ENCODE assay signal across 1 mouse cellular context in genomic region chr17:30923566-30923965, GRCm38 (mm10).
TF ChIP-seq lines count a peak whose summit lies in the region.

No protein-coding gene starts in this region.

TF ChIP-seq in ES-E14, 5 proteins besides CTCF, POLR2A, EP300 and RAD21:
- TF ChIP-seq ZC3H11A (IDR thresholded peaks at IDR 0.05; ENCODE audit: borderline replicate concordance, low read depth, low read length), result no peak
- TF ChIP-seq ZNF384 (IDR thresholded peaks at IDR 0.05; ENCODE audit: low read depth, low read length), result peak; percentile 96
TF ChIP-seq in ES-E14: peak in this region for 1.
